ENCODE assay signal across 7 mouse cellular contexts in genomic region chr19:10940097-10940800, GRCm38 (mm10). TPM values are rescaled to one million over a fixed set of nuclear protein-coding genes. Genes with fewer than 3 reads are reported as not detected.
A peak's percentile ranks its signal among the peaks of the same experiment; 100 is the strongest.
DNase-seq lines count a peak whose midpoint lies in the region; ATAC-seq and TF ChIP-seq lines count a peak whose summit lies in the region.

No protein-coding gene starts in this region.

- ATAC-seq in intestine, postnatal 0 days: peak; percentile 85
- peak; percentile 83 for ATAC-seq in limb, embryonic 11.5 days (ENCODE audit: insufficient number of reproducible peaks, low FRiP score, low TSS enrichment, low read depth)
- ATAC-seq in midbrain, embryonic 13.5 days: peak; percentile 94

- peaks cover 36% of the 10 kb centered on the region for H3K36me3 ChIP-seq in intestine, postnatal 0 days (ENCODE audit: control insufficient read depth, insufficient read depth)
- H3K36me3 ChIP-seq in limb, embryonic 11.5 days (ENCODE audit: control insufficient read depth, insufficient read depth, low read length): peaks cover 17% of the 10 kb centered on the region
- peaks cover 34% of the 10 kb centered on the region for H3K36me3 ChIP-seq in midbrain, embryonic 13.5 days
- peaks cover 20% of the 10 kb centered on the region for H3K36me3 ChIP-seq in spleen, adult 2 months (ENCODE audit: control insufficient read depth, insufficient read depth, low read length)

- no peaks in the 10 kb centered on the region; the same call in 1 of the 2 replicates for H3K4me1 ChIP-seq in intestine, postnatal 0 days (replicated peaks; ENCODE audit: control insufficient read depth, insufficient read depth, low read length)
- 0 out of 2 replicates have a peak, but pooled peaks cover 4% of the 10 kb centered on the region for H3K4me1 ChIP-seq in limb, embryonic 11.5 days (ENCODE audit: control insufficient read depth, insufficient read depth, low read length)
- H3K4me1 ChIP-seq in midbrain, embryonic 13.5 days (replicated peaks): peaks cover 18% of the 10 kb centered on the region
- H3K4me1 ChIP-seq in spleen, adult 2 months (ENCODE audit: control insufficient read depth, insufficient read depth, insufficient read length): peaks cover 4% of the 10 kb centered on the region

- no peaks in the 10 kb centered on the region for H3K9me3 ChIP-seq in intestine, postnatal 0 days (ENCODE audit: control insufficient read depth)
- no peaks in the 10 kb centered on the region; the same call in 1 of the 2 replicates for H3K9me3 ChIP-seq in limb, embryonic 11.5 days (ENCODE audit: control insufficient read depth, low read length)
- H3K9me3 ChIP-seq in midbrain, embryonic 13.5 days: no peaks in the 10 kb centered on the region

- peak; percentile 52 for DNase-seq in adrenal gland, adult 8-10 months
- DNase-seq in cerebellum, postnatal 4 days (ENCODE audit: low spot score in 2 of 2): peak; percentile 63 to 83
- DNase-seq in gastrocnemius, postnatal 10 days: peak; percentile 57
- peak; percentile 94 for DNase-seq in limb, embryonic 11.5 days (ENCODE audit: low spot score)
- DNase-seq in spleen, adult 2 months (ENCODE audit: low read depth in 1 of 2, low spot score in 2 of 2): peak; percentile 28 to 58

- H3K4me3 ChIP-seq in intestine, postnatal 0 days (ENCODE audit: low read depth, low read length): peak overlapping the region; percentile 21
- peak overlapping the region; percentile 38 for H3K4me3 ChIP-seq in limb, embryonic 11.5 days (ENCODE audit: low read depth, low read length)
- H3K4me3 ChIP-seq in midbrain, embryonic 13.5 days (replicated peaks): peak overlapping the region; percentile 39
- H3K4me3 ChIP-seq in spleen, adult 2 months (ENCODE audit: extremely low read depth, insufficient read depth, insufficient read length): no peak overlapping the region

- no peaks in the 10 kb centered on the region for H3K27me3 ChIP-seq in intestine, postnatal 0 days (replicated peaks; ENCODE audit: control insufficient read depth, insufficient read depth, low read length)
- H3K27me3 ChIP-seq in limb, embryonic 11.5 days (ENCODE audit: control insufficient read depth, insufficient read depth, low read length): no peaks in the 10 kb centered on the region
- H3K27me3 ChIP-seq in midbrain, embryonic 13.5 days: 0 out of 2 replicates have a peak, but pooled peaks cover 6% of the 10 kb centered on the region
- no peaks in the 10 kb centered on the region for H3K27me3 ChIP-seq in spleen, adult 2 months (ENCODE audit: control insufficient read depth, insufficient read depth, low read length)

- no peak overlapping the region for H3K27ac ChIP-seq in intestine, postnatal 0 days (ENCODE audit: low read depth, low read length)
- H3K27ac ChIP-seq in limb, embryonic 11.5 days (replicated peaks; ENCODE audit: low read depth, low read length): no peak overlapping the region
- H3K27ac ChIP-seq in midbrain, embryonic 13.5 days: peak overlapping the region; percentile 74
- no peak overlapping the region for H3K27ac ChIP-seq in spleen, adult 2 months (ENCODE audit: insufficient read depth, low read length)

- TF ChIP-seq POLR2A in spleen, adult 2 months (IDR thresholded peaks at IDR 0.05; ENCODE audit: low read depth, low read length): no peak

- H3K9ac ChIP-seq in intestine, postnatal 0 days (ENCODE audit: low read depth, low read length): no peak overlapping the region
- peak overlapping the region; percentile 81 for H3K9ac ChIP-seq in limb, embryonic 11.5 days (ENCODE audit: low read length)
- H3K9ac ChIP-seq in midbrain, embryonic 13.5 days (replicated peaks): peak overlapping the region; percentile 67

- peak; percentile 92 for TF ChIP-seq CTCF in intestine, postnatal 0 days (IDR thresholded peaks at IDR 0.05; ENCODE audit: low read depth)
- TF ChIP-seq CTCF in spleen, adult 2 months (IDR thresholded peaks at IDR 0.05; ENCODE audit: extremely low read depth, insufficient read depth, insufficient read length, insufficient replicate concordance): peak; percentile 76

- 24% methylated on average over 37 of the region's 37 CpGs for WGBS in intestine, postnatal 0 days
- WGBS in limb, embryonic 11.5 days: 17% methylated on average over 37 of the region's 37 CpGs
- WGBS in midbrain, embryonic 13.5 days: 18% methylated on average over 37 of the region's 37 CpGs
- WGBS in spleen, adult 2 months: 37% methylated on average over 37 of the region's 37 CpGs

- peak overlapping the region; percentile 57 for H3K4me2 ChIP-seq in intestine, postnatal 0 days (replicated peaks; ENCODE audit: low read depth)
- peak overlapping the region; percentile 88 for H3K4me2 ChIP-seq in limb, embryonic 11.5 days (ENCODE audit: low read depth, severe bottlenecking)
- peak overlapping the region; percentile 65 for H3K4me2 ChIP-seq in midbrain, embryonic 13.5 days (replicated peaks)

RNA-seq across cellular contexts. Expression of gene Ptgdr2, which starts 3.3 kb away (rescaled TPM):
- under 1 TPM in 3 of 4 experiments, not detected in 1; 0.09 to 0.27 (median 0.24) TPM for total RNA-seq in adrenal gland, adult 8-10 months (2022)
- under 1 TPM in 1 of 2 experiments, not detected in 1; 0.14 TPM for total RNA-seq in gastrocnemius, postnatal 10 days (2021)
- polyA plus RNA-seq in intestine, postnatal 0 days (2015; fragmentation: Nextera tagmentation; extraction: Ambion mirVana): not detected in 2 replicates
- not detected in 2 replicates for polyA plus RNA-seq in limb, embryonic 11.5 days (2014; fragmentation: Nextera tagmentation; extraction: Ambion mirVana)
- polyA plus RNA-seq in midbrain, embryonic 13.5 days (2015; fragmentation: Nextera tagmentation; extraction: Ambion mirVana): 0.22 and 0.24 TPM in 2 replicates
- 0.54 and 0.82 TPM in 2 replicates for polyA plus RNA-seq in spleen, adult 2 months (2012; rRNA removed)

RNA-seq across cellular contexts. Expression of gene Ccdc86, which starts 8.8 kb away (rescaled TPM):
- 10 to 100 TPM; 13.6 to 20.2 (median 17.0) TPM for total RNA-seq in adrenal gland, adult 8-10 months (2022)
- 10 to 100 TPM; 26.9 to 27.3 TPM for total RNA-seq in gastrocnemius, postnatal 10 days (2021)
- polyA plus RNA-seq in intestine, postnatal 0 days (2015; fragmentation: Nextera tagmentation; extraction: Ambion mirVana): 11.0 and 12.4 TPM in 2 replicates
- 30.2 and 32.3 TPM in 2 replicates for polyA plus RNA-seq in limb, embryonic 11.5 days (2014; fragmentation: Nextera tagmentation; extraction: Ambion mirVana)
- 15.5 and 16.2 TPM in 2 replicates for polyA plus RNA-seq in midbrain, embryonic 13.5 days (2015; fragmentation: Nextera tagmentation; extraction: Ambion mirVana)
- polyA plus RNA-seq in spleen, adult 2 months (2012; rRNA removed): 4.3 and 5.8 TPM in 2 replicates

RNA-seq across cellular contexts. Expression of gene Zp1, which starts 19.8 kb away (rescaled TPM):
- total RNA-seq in adrenal gland, adult 8-10 months (2022): not detected
- under 1 TPM in 1 of 2 experiments, not detected in 1; 0.23 TPM for total RNA-seq in gastrocnemius, postnatal 10 days (2021)
- not detected in 2 replicates for polyA plus RNA-seq in intestine, postnatal 0 days (2015; fragmentation: Nextera tagmentation; extraction: Ambion mirVana)
- not detected in 2 replicates for polyA plus RNA-seq in limb, embryonic 11.5 days (2014; fragmentation: Nextera tagmentation; extraction: Ambion mirVana)
- not detected in 2 replicates for polyA plus RNA-seq in midbrain, embryonic 13.5 days (2015; fragmentation: Nextera tagmentation; extraction: Ambion mirVana)
- 0.04 TPM in 2 replicates for polyA plus RNA-seq in spleen, adult 2 months (2012; rRNA removed)

RNA-seq across cellular contexts. Expression of gene Ms4a10, which starts 34.2 kb away (rescaled TPM):
- total RNA-seq in adrenal gland, adult 8-10 months (2022): 10 to 100 TPM in 2 of 4 experiments, 1 to 10 TPM in 1, not detected in 1; 1.1 to 60.0 (median 24.4) TPM
- total RNA-seq in gastrocnemius, postnatal 10 days (2021): not detected
- polyA plus RNA-seq in intestine, postnatal 0 days (2015; fragmentation: Nextera tagmentation; extraction: Ambion mirVana): 854 and 883 TPM in 2 replicates
- not detected in 2 replicates for polyA plus RNA-seq in limb, embryonic 11.5 days (2014; fragmentation: Nextera tagmentation; extraction: Ambion mirVana)
- not detected in 2 replicates for polyA plus RNA-seq in midbrain, embryonic 13.5 days (2015; fragmentation: Nextera tagmentation; extraction: Ambion mirVana)
- not detected in 2 replicates for polyA plus RNA-seq in spleen, adult 2 months (2012; rRNA removed)

RNA-seq across cellular contexts. Expression of gene Prpf19, which starts 45.2 kb away (rescaled TPM):
- 100 to 1,000 TPM; 202 to 232 (median 221) TPM for total RNA-seq in adrenal gland, adult 8-10 months (2022)
- total RNA-seq in gastrocnemius, postnatal 10 days (2021): 100 to 1,000 TPM; 264 to 270 TPM
- polyA plus RNA-seq in intestine, postnatal 0 days (2015; fragmentation: Nextera tagmentation; extraction: Ambion mirVana): 20.3 and 24.6 TPM in 2 replicates
- 55.3 and 59.0 TPM in 2 replicates for polyA plus RNA-seq in limb, embryonic 11.5 days (2014; fragmentation: Nextera tagmentation; extraction: Ambion mirVana)
- 45.4 and 49.5 TPM in 2 replicates for polyA plus RNA-seq in midbrain, embryonic 13.5 days (2015; fragmentation: Nextera tagmentation; extraction: Ambion mirVana)
- 146 and 181 TPM in 2 replicates for polyA plus RNA-seq in spleen, adult 2 months (2012; rRNA removed)

Comparison
In these comparisons a context has a peak if more than half of its experiments do, and no peak if none do; other contexts are left out.
1. DNase-seq: peak in every context shown above with its lines; median percentile 94 in limb, embryonic 11.5 days; 73 in cerebellum, postnatal 4 days; 57 in gastrocnemius, postnatal 10 days; 52 in adrenal gland, adult 8-10 months; 43 in spleen, adult 2 months.